Mouse (Mus musculus) ES-Bruce4 (cell line): Measurements from ENCODE around the gene Araf. TPM values are rescaled to one million over a fixed set of nuclear protein-coding genes. Genes with fewer than 3 reads are reported as not detected.
A peak's percentile ranks its signal among the peaks of the same experiment; 100 is the strongest.

Experiments used
- H3K27ac ChIP-seq: 2 replicates; pipeline ENCODE4 v1.5.1; 2012; ENCODE audit warnings: low read length, inconsistent platforms; ENCODE audit not compliant: insufficient read depth
- H3K27me3 ChIP-seq: 2 replicates; pipeline ENCODE4 v1.6.1; 2012; ENCODE audit warnings: mild to moderate bottlenecking, low read length, inconsistent platforms; ENCODE audit not compliant: control insufficient read depth, poor library complexity, insufficient read depth, severe bottlenecking
- H3K36me3 ChIP-seq: 2 replicates; pipeline ENCODE4 v1.6.1; 2012; ENCODE audit warnings: inconsistent platforms, mild to moderate bottlenecking, low read length, moderate library complexity; ENCODE audit not compliant: control insufficient read depth, poor library complexity, insufficient read depth, severe bottlenecking
- H3K4me1 ChIP-seq: one replicate; pipeline ENCODE4 v1.8.1; 2011; ENCODE audit warnings: low read length; ENCODE audit not compliant: control insufficient read depth, insufficient read depth
- H3K4me3 ChIP-seq: 2 replicates; pipeline ENCODE4 v1.5.1; 2011; ENCODE audit warnings: low read depth, mild to moderate bottlenecking, low read length
- H3K9ac ChIP-seq: 2 replicates; pipeline ENCODE4 v1.6.1; 2012; ENCODE audit warnings: low read depth, mild to moderate bottlenecking, inconsistent platforms; ENCODE audit not compliant: poor library complexity, severe bottlenecking
- H3K9me3 ChIP-seq: replicated peaks from 2 replicates; pipeline ENCODE4 v1.6.1; 2012; ENCODE audit warnings: mild to moderate bottlenecking, low read length, inconsistent platforms; ENCODE audit not compliant: control insufficient read depth, poor library complexity, insufficient read depth, severe bottlenecking
- CTCF ChIP-seq: IDR thresholded peaks from one replicate; pipeline ENCODE4 v1.8.1; 2011; ENCODE audit warnings: low read depth, low read length
- EP300 ChIP-seq: IDR thresholded peaks from 2 replicates; pipeline ENCODE4 v1.6.1; 2011; ENCODE audit warnings: low read depth, low read length; ENCODE audit not compliant: insufficient read depth
- POLR2A ChIP-seq: IDR thresholded peaks from one replicate; pipeline ENCODE4 v1.8.1; 2011; ENCODE audit warnings: low read length; ENCODE audit not compliant: insufficient read depth
- polyA plus RNA-seq: library from polyadenylated mRNA; stranded (reverse); fragments of >200 nt; gene quantifications from 2 replicates; pipeline ENCODE4 v1.2.4, GENCODE M21; 2011; ENCODE audit warnings: low read depth; ENCODE audit not compliant: missing spikeins, insufficient read depth, insufficient read length

The Araf gene
- polyA plus RNA-seq, 1 experiment, result 68.0 TPM

- Histone ChIP-seq H3K4me3 (no peak overlapping the region), H3K36me3 (no peaks in the 10 kb centered on the region), H3K9ac (no peak overlapping the region)
Observed at GRCm38 (mm10) chrX:20777619-20778018, 20.0 kb upstream of the Araf start.

GRCm38 (mm10) chrX:20787309-20787708 is 10.3 kb upstream of the Araf start:
- no peak overlapping the region for H3K4me3 ChIP-seq
- H3K27ac ChIP-seq, result no peak overlapping the region
- no peaks in the 10 kb centered on the region for H3K9me3 ChIP-seq
- H3K9ac ChIP-seq, result no peak overlapping the region
- TF ChIP-seq EP300, result no peak
- no peak for TF ChIP-seq POLR2A
- TF ChIP-seq CTCF, result no peak
- H3K4me1 ChIP-seq, result no peaks in the 10 kb centered on the region
- no peaks in the 10 kb centered on the region for H3K36me3 ChIP-seq
- no peaks in the 10 kb centered on the region for H3K27me3 ChIP-seq

More at GRCm38 (mm10) chrX:20777619-20778018, 20.0 kb upstream of the Araf start:
- Histone ChIP-seq H3K27ac (no peak overlapping the region), H3K4me1 (no peaks in the 10 kb centered on the region), H3K27me3 (no peaks in the 10 kb centered on the region), H3K9me3 (no peaks in the 10 kb centered on the region)
- TF ChIP-seq EP300, result no peak
- TF ChIP-seq POLR2A, result no peak
- no peak for TF ChIP-seq CTCF

GRCm38 (mm10) chrX:20792417-20792816 is 5.2 kb upstream of the Araf start:
- Histone ChIP-seq H3K27ac (no peak overlapping the region), H3K9me3 (no peaks in the 10 kb centered on the region), H3K36me3 (no peaks in the 10 kb centered on the region), H3K9ac (no peak overlapping the region), H3K27me3 (no peaks in the 10 kb centered on the region), H3K4me3 (no peak overlapping the region), H3K4me1 (no peaks in the 10 kb centered on the region)
- TF ChIP-seq EP300 (peak; percentile 57; the same call in 1 of the 2 replicates), POLR2A (no peak), CTCF (no peak)

GRCm38 (mm10) chrX:20793230-20793629 is 4.4 kb upstream of the Araf start:
- no peaks in the 10 kb centered on the region for H3K4me1 ChIP-seq
- H3K27me3 ChIP-seq, result no peaks in the 10 kb centered on the region
- no peaks in the 10 kb centered on the region for H3K36me3 ChIP-seq
- no peak overlapping the region for H3K27ac ChIP-seq
- no peaks in the 10 kb centered on the region for H3K9me3 ChIP-seq
- TF ChIP-seq EP300 (no peak), CTCF (no peak), POLR2A (no peak)
- H3K9ac ChIP-seq, result no peak overlapping the region
- H3K4me3 ChIP-seq, result no peak overlapping the region

- no peak overlapping the region; the same call in 1 of the 2 replicates for H3K9ac ChIP-seq
- no peaks in the 10 kb centered on the region for H3K36me3 ChIP-seq
- no peaks in the 10 kb centered on the region for H3K27me3 ChIP-seq
- H3K9me3 ChIP-seq, result no peaks in the 10 kb centered on the region
- peak overlapping the region; percentile 54; the same call in 1 of the 2 replicates for H3K27ac ChIP-seq
- no peak overlapping the region for H3K4me3 ChIP-seq
- no peak for TF ChIP-seq POLR2A
- peak; percentile 54; the same call in 1 of the 2 replicates for TF ChIP-seq EP300
- H3K4me1 ChIP-seq, result no peaks in the 10 kb centered on the region
Observed at GRCm38 (mm10) chrX:20794229-20794628, 3.4 kb upstream of the Araf start.

- peak overlapping the region; percentile 86 for H3K4me3 ChIP-seq
- no peaks in the 10 kb centered on the region for H3K27me3 ChIP-seq
- H3K4me1 ChIP-seq, result no peaks in the 10 kb centered on the region
- no peaks in the 10 kb centered on the region for H3K9me3 ChIP-seq
- TF ChIP-seq EP300 (no peak), POLR2A (no peak), CTCF (peak; percentile 23)
- peak overlapping the region; percentile 80 for H3K27ac ChIP-seq
- H3K9ac ChIP-seq, result peak overlapping the region; percentile 84
- H3K36me3 ChIP-seq, result peaks cover 2% of the 10 kb centered on the region; the same call in 1 of the 2 replicates
Observed at GRCm38 (mm10) chrX:20798141-20798796, 655 bp downstream of the Araf start.
